Mouse (Mus musculus) erythroblast, embryonic 14.5 days (primary cell): ENCODE data around the gene Chst8.

Experiments
- GATA1 ChIP-seq: IDR thresholded peaks from 2 replicates; pipeline ENCODE4 v1.6.1; 2012; ENCODE audit warnings: low read length, inconsistent platforms, mixed read lengths
- TAL1 ChIP-seq: IDR thresholded peaks from 3 replicates; pipeline ENCODE4 v1.6.1; 2012; ENCODE audit warnings: low read length, inconsistent platforms, mixed read lengths

DNA sequence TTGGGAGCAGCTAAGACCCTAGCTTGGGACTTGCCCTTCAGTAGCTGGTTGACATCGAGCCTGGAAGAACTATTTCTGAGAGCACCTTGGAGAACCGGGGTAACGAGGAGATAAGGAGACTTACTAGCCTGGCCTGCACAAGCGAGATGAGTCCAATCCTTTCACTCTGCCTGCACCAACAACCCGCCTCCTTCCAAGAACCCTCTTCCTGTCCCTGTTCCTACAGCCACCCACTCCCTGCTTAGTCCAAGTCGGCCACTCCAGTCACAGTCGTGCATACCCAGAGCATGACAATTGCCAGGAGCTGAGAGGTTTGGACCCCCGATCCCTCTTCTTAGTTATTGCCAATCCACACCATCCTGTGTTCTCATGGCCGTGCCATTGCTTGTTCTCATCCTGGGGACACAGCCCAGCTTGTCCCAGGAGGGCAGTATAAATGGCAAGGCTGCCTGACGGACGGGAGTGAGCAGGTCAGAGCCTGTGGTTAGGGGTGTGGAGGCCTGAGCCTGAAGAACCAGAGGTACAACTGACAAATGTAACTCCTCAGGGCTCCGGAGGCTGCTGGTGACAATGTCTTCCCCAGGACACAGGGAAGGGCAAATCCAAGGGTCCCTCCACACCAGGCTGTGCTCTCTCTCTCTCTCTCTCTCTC, 166.2 kb downstream of the Chst8 start:
- no peak for TF ChIP-seq GATA1
- no peak for TF ChIP-seq TAL1
